Mouse (Mus musculus): ENCODE data around the gene Atg13. TPM values are rescaled to one million over a fixed set of nuclear protein-coding genes. Genes with fewer than 3 reads are reported as not detected.

Gene Atg13
- polyA plus RNA-seq, 1 experiment from 2014 or later = 32.8 TPM

DNA sequence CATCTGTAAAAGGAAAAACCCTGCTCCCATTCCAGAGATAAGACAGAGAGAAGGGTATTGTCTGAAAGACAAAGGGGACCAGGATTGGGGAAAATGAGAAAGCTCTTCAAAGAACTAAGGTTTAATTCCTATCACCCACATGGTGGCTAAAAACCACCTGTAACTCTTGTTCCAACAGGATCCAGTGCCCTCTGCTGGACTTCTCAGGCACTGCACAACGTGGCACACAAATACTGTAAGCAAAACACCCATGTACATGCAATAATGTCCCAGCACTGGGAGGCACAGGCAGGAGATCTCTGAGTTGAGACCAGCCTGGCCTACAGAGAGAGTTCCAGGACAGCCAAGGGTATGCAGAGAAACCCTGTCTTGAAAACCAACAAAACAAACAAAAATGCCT, 63.6 kb downstream of the Atg13 start:
- H3K9me3 ChIP-seq (ENCODE audit: control insufficient read depth, low read length) = no peaks in the 10 kb centered on the region
- no peaks in the 10 kb centered on the region for H3K27me3 ChIP-seq (replicated peaks; ENCODE audit: control insufficient read depth, insufficient read depth, low read length)
- H3K4me2 ChIP-seq (ENCODE audit: low read length) = no peak overlapping the region
- no peak overlapping the region for H3K4me3 ChIP-seq (ENCODE audit: low read length)
- WGBS = 32% methylated on average over 1 of the region's 1 CpGs
- no peak overlapping the region for H3K9ac ChIP-seq (ENCODE audit: low read depth, low read length)
- H3K27ac ChIP-seq (ENCODE audit: low read depth, low read length) = no peak overlapping the region
- H3K36me3 ChIP-seq (ENCODE audit: control insufficient read depth, insufficient read depth, low read length) = peaks cover 32% of the 10 kb centered on the region
- ATAC-seq = no peak
- peaks cover 13% of the 10 kb centered on the region for H3K4me1 ChIP-seq (ENCODE audit: control insufficient read depth, insufficient read depth, low read depth, low read length)

- no peaks in the 10 kb centered on the region for H3K9me3 ChIP-seq (ENCODE audit: control insufficient read depth, low read length)
- no peak overlapping the region for H3K4me2 ChIP-seq (ENCODE audit: low read length)
- H3K36me3 ChIP-seq (ENCODE audit: control insufficient read depth, insufficient read depth, low read length) = peaks cover 32% of the 10 kb centered on the region
- peaks cover 9% of the 10 kb centered on the region for H3K4me1 ChIP-seq (ENCODE audit: control insufficient read depth, insufficient read depth, low read depth, low read length)
- H3K27ac ChIP-seq (ENCODE audit: low read depth, low read length) = no peak overlapping the region
- no peak overlapping the region for H3K9ac ChIP-seq (ENCODE audit: low read depth, low read length)
- H3K27me3 ChIP-seq (replicated peaks; ENCODE audit: control insufficient read depth, insufficient read depth, low read length) = no peaks in the 10 kb centered on the region
- 95% methylated on average over 11 of the region's 11 CpGs for WGBS
- no peak for ATAC-seq
- no peak overlapping the region for H3K4me3 ChIP-seq (ENCODE audit: low read length)
These were observed 64.6 kb downstream of the Atg13 start for GRCm38 (mm10) chr2:91645811-91646210.

DNA sequence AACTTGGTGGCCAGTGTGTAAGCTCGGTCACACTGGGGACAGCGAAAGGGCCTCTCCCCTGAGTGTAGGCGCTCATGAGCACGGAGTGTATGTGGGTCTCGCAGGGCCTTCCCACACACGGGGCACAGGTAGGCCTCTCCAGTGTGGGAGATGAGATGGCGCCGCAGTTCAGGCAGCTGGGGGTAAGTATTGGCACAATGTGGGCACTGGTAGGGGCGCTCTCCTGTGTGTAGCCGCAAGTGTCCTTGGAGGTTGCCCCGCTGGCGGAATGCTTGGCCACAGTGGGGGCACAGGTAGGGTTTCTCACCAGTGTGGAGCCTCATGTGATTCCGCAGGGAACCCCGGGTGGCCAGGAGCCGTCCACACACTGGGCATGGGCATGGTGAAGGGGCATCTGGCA, 65.0 kb downstream of the Atg13 start:
- peaks cover 7% of the 10 kb centered on the region for H3K4me1 ChIP-seq (ENCODE audit: control insufficient read depth, insufficient read depth, low read depth, low read length)
- 96% methylated on average over 15 of the region's 15 CpGs for WGBS
- no peaks in the 10 kb centered on the region for H3K9me3 ChIP-seq (ENCODE audit: control insufficient read depth, low read length)
- H3K36me3 ChIP-seq (ENCODE audit: control insufficient read depth, insufficient read depth, low read length) = peaks cover 32% of the 10 kb centered on the region
- H3K4me2 ChIP-seq (ENCODE audit: low read length) = no peak overlapping the region
- H3K27ac ChIP-seq (ENCODE audit: low read depth, low read length) = no peak overlapping the region
- no peak for ATAC-seq
- H3K27me3 ChIP-seq (replicated peaks; ENCODE audit: control insufficient read depth, insufficient read depth, low read length) = no peaks in the 10 kb centered on the region
- H3K4me3 ChIP-seq (ENCODE audit: low read length) = no peak overlapping the region
- no peak overlapping the region for H3K9ac ChIP-seq (ENCODE audit: low read depth, low read length)

DNA sequence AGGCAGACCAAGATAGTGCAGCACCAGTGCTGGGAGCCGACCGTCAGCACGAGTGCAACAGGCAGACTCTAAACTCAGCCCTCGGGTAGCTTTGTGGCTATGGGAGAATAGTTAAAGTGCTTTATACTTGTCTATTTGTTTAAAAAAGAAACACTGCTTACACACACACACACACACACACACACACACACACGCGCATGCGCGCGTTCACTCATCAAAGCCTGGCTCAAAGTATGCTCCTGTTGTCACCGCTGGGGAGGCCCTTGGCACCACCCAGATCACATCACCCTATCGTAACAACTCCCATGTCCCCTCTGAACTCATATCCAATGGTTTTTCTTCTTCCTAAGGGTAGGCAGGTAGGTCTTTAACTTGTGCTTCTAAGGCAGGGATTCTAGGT, 66.4 kb downstream of the Atg13 start:
- WGBS = 94% methylated on average over 11 of the region's 11 CpGs
- H3K36me3 ChIP-seq (ENCODE audit: control insufficient read depth, insufficient read depth, low read length) = peaks cover 32% of the 10 kb centered on the region
- no peaks in the 10 kb centered on the region for H3K9me3 ChIP-seq (ENCODE audit: control insufficient read depth, low read length)
- peaks cover 6% of the 10 kb centered on the region for H3K4me1 ChIP-seq (ENCODE audit: control insufficient read depth, insufficient read depth, low read depth, low read length)
- no peaks in the 10 kb centered on the region for H3K27me3 ChIP-seq (replicated peaks; ENCODE audit: control insufficient read depth, insufficient read depth, low read length)
- no peak for ATAC-seq
- H3K4me3 ChIP-seq (ENCODE audit: low read length) = no peak overlapping the region
- no peak overlapping the region for H3K4me2 ChIP-seq (ENCODE audit: low read length)
- no peak overlapping the region for H3K9ac ChIP-seq (ENCODE audit: low read depth, low read length)
- no peak overlapping the region for H3K27ac ChIP-seq (ENCODE audit: low read depth, low read length)

- Histone ChIP-seq H3K9ac (ENCODE audit: low read depth, low read length) (no peak overlapping the region), H3K27me3 (replicated peaks; ENCODE audit: control insufficient read depth, insufficient read depth, low read length) (no peaks in the 10 kb centered on the region), H3K4me3 (ENCODE audit: low read length) (no peak overlapping the region), H3K27ac (ENCODE audit: low read depth, low read length) (no peak overlapping the region), H3K36me3 (ENCODE audit: control insufficient read depth, insufficient read depth, low read length) (peaks cover 32% of the 10 kb centered on the region), H3K4me2 (ENCODE audit: low read length) (no peak overlapping the region), H3K9me3 (ENCODE audit: control insufficient read depth, low read length) (no peaks in the 10 kb centered on the region), H3K4me1 (ENCODE audit: control insufficient read depth, insufficient read depth, low read depth, low read length) (no peaks in the 10 kb centered on the region)
- 82% methylated on average over 2 of the region's 2 CpGs for WGBS
- no peak for ATAC-seq
These were observed 67.5 kb downstream of the Atg13 start for GRCm38 (mm10) chr2:91642825-91643415.

GRCm38 (mm10) chr2:91638931-91639330, 71.4 kb downstream of the Atg13 start:
- Histone ChIP-seq H3K27me3 (replicated peaks; ENCODE audit: control insufficient read depth, insufficient read depth, low read length) (no peaks in the 10 kb centered on the region), H3K4me1 (ENCODE audit: control insufficient read depth, insufficient read depth, low read depth, low read length) (no peaks in the 10 kb centered on the region), H3K9ac (ENCODE audit: low read depth, low read length) (no peak overlapping the region), H3K36me3 (ENCODE audit: control insufficient read depth, insufficient read depth, low read length) (no peaks in the 10 kb centered on the region), H3K4me2 (ENCODE audit: low read length) (no peak overlapping the region), H3K4me3 (ENCODE audit: low read length) (no peak overlapping the region), H3K9me3 (ENCODE audit: control insufficient read depth, low read length) (no peaks in the 10 kb centered on the region), H3K27ac (ENCODE audit: low read depth, low read length) (no peak overlapping the region)
- WGBS = 84% methylated on average over 6 of the region's 6 CpGs
- no peak for ATAC-seq

- ATAC-seq = no peak
- WGBS = 81% methylated on average over 5 of the region's 5 CpGs
These were observed 73.5 kb downstream of the Atg13 start for GRCm38 (mm10) chr2:91636727-91637338.

DNA sequence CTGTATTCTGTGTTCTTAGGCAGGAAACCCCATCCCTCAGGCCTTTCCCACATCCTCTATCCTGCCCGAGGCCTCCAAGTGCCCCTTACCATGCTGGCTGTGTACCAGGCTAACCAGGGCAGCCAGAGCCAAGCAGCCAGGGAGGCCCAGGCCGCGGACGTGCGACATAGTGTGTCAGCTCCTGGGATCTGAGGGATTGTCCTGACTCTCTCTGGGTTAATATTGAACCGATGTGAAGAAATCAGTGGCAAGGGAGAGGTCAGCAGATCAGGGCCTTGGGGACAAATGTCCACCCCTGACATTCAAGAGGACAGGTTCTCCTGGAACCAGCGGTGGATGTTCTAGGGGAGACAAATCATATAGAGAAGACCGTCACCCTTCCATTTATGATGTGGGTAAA, 74.1 kb downstream of the Atg13 start, which contains the start of gene F2:
F2 (minus strand) TSS at position 186 of the 400 bp plus-strand sequence.
- Histone ChIP-seq H3K9ac (ENCODE audit: low read depth, low read length) (no peak within 1 kb of the TSS; the same call in 1 of the 2 replicates), H3K36me3 (ENCODE audit: control insufficient read depth, insufficient read depth, low read length) (no peaks in the 10 kb centered on the region), H3K4me2 (ENCODE audit: low read length) (no peak within 1 kb of the TSS), H3K27me3 (replicated peaks; ENCODE audit: control insufficient read depth, insufficient read depth, low read length) (no peaks in the 10 kb centered on the region), H3K27ac (ENCODE audit: low read depth, low read length) (no peak within 1 kb of the TSS), H3K4me1 (ENCODE audit: control insufficient read depth, insufficient read depth, low read depth, low read length) (no peaks in the 10 kb centered on the region), H3K4me3 (ENCODE audit: low read length) (no peak within 1 kb of the TSS), H3K9me3 (ENCODE audit: control insufficient read depth, low read length) (no peaks in the 10 kb centered on the region)
- 91% methylated on average over 8 of the region's 8 CpGs for WGBS
- ATAC-seq = no peak

More at GRCm38 (mm10) chr2:91636727-91637338, 73.5 kb downstream of the Atg13 start:
- no peak overlapping the region for H3K9ac ChIP-seq (ENCODE audit: low read depth, low read length)
- H3K4me3 ChIP-seq (ENCODE audit: low read length) = no peak overlapping the region
- H3K27ac ChIP-seq (ENCODE audit: low read depth, low read length) = no peak overlapping the region
- H3K36me3 ChIP-seq (ENCODE audit: control insufficient read depth, insufficient read depth, low read length) = no peaks in the 10 kb centered on the region
- H3K27me3 ChIP-seq (replicated peaks; ENCODE audit: control insufficient read depth, insufficient read depth, low read length) = no peaks in the 10 kb centered on the region
- H3K9me3 ChIP-seq (ENCODE audit: control insufficient read depth, low read length) = no peaks in the 10 kb centered on the region
- H3K4me1 ChIP-seq (ENCODE audit: control insufficient read depth, insufficient read depth, low read depth, low read length) = no peaks in the 10 kb centered on the region
- H3K4me2 ChIP-seq (ENCODE audit: low read length) = no peak overlapping the region

DNA sequence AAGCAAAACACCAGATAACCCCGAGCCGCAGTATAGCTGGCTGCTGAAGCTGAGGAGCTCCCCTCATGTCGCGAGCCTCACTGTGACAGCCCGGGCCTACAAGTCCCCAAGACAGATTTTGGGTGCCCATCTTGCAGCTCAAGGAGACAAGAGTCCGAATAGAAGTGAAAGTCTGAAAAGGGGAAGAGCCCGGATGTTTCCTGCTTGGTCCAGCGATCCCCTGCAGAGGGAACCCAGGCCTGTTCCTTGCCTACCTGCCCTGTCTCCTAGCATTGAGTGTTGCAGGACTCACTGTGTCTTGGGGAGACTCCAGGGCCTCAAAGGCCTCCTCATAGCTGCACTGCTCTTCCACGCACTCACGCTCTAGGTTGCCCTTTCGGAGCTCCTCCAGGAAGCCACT, 74.9 kb downstream of the Atg13 start:
- Histone ChIP-seq H3K36me3 (ENCODE audit: control insufficient read depth, insufficient read depth, low read length) (no peaks in the 10 kb centered on the region), H3K4me3 (ENCODE audit: low read length) (no peak overlapping the region), H3K9ac (ENCODE audit: low read depth, low read length) (no peak overlapping the region), H3K9me3 (ENCODE audit: control insufficient read depth, low read length) (no peaks in the 10 kb centered on the region), H3K27ac (ENCODE audit: low read depth, low read length) (no peak overlapping the region), H3K27me3 (replicated peaks; ENCODE audit: control insufficient read depth, insufficient read depth, low read length) (no peaks in the 10 kb centered on the region), H3K4me2 (ENCODE audit: low read length) (no peak overlapping the region), H3K4me1 (ENCODE audit: control insufficient read depth, insufficient read depth, low read depth, low read length) (no peaks in the 10 kb centered on the region)
- WGBS = 88% methylated on average over 11 of the region's 11 CpGs
- ATAC-seq = no peak

Measured in hindbrain, embryonic 16.5 days (tissue).